9 mouse cellular contexts compared by ENCODE assay signal in genomic region chr14:45553854-45554253, GRCm38 (mm10). TPM values are rescaled to one million over a fixed set of nuclear protein-coding genes. Genes with fewer than 3 reads are reported as not detected.
DNase-seq lines count a peak whose midpoint lies in the region; ATAC-seq lines count a peak whose summit lies in the region.
"Had no signal": no experiment of that assay in that cellular context is flagged by ENCODE, and none has a peak within 500 bp of the region (broad histone marks: within the 10 kb centered on the region; RNA-seq: fewer than 3 reads in every experiment).

No protein-coding gene starts in this region.

- no peak overlapping the region for H3K4me3 ChIP-seq in heart, embryonic 12.5 days
- no peak overlapping the region for H3K4me3 ChIP-seq in forebrain, embryonic 12.5 days (replicated peaks)

- H3K27ac ChIP-seq in heart, embryonic 12.5 days (ENCODE audit: poor library complexity, severe bottlenecking): no peak overlapping the region
- no peak overlapping the region for H3K27ac ChIP-seq in forebrain, embryonic 12.5 days
- H3K27ac ChIP-seq: kidney, postnatal 0 days had no signal

- H3K9me3 ChIP-seq in heart, embryonic 12.5 days (replicated peaks): no peaks in the 10 kb centered on the region
- no peaks in the 10 kb centered on the region for H3K9me3 ChIP-seq in forebrain, embryonic 12.5 days

- no peak for ATAC-seq in heart, embryonic 12.5 days (ENCODE audit: insufficient number of reproducible peaks, low FRiP score)
- ATAC-seq in forebrain, embryonic 12.5 days (ENCODE audit: low FRiP score): no peak

- H3K36me3 ChIP-seq in heart, embryonic 12.5 days: no peaks in the 10 kb centered on the region
- H3K36me3 ChIP-seq in forebrain, embryonic 12.5 days (replicated peaks): no peaks in the 10 kb centered on the region

- H3K27me3 ChIP-seq in heart, embryonic 12.5 days (replicated peaks): no peaks in the 10 kb centered on the region
- no peaks in the 10 kb centered on the region for H3K27me3 ChIP-seq in forebrain, embryonic 12.5 days

- peaks cover 10% of the 10 kb centered on the region; the same call in 1 of the 2 replicates for H3K4me1 ChIP-seq in heart, embryonic 12.5 days (replicated peaks)
- no peaks in the 10 kb centered on the region for H3K4me1 ChIP-seq in forebrain, embryonic 12.5 days

- no peak overlapping the region for H3K4me2 ChIP-seq in heart, embryonic 12.5 days
- no peak overlapping the region for H3K4me2 ChIP-seq in forebrain, embryonic 12.5 days

- no peak overlapping the region for H3K9ac ChIP-seq in heart, embryonic 12.5 days
- H3K9ac ChIP-seq in forebrain, embryonic 12.5 days: no peak overlapping the region

- peak; percentile 98 for DNase-seq in heart, adult 11 months
- peak; percentile 79 for DNase-seq in Muller cell, postnatal 12 days (ENCODE audit: inconsistent ontology term)
- DNase-seq in gastrocnemius, postnatal 4 days (ENCODE audit: low spot score in 2 of 2): peak; percentile 54 to 78
- peak; percentile 84 for DNase-seq in layer of hippocampus, adult 9-11 months
- DNase-seq in thymus, postnatal 25 days: no peak
- no peak for DNase-seq in embryo, embryonic 10.5 days (ENCODE audit: low spot score)

- 64% methylated on average over 2 of the region's 2 CpGs for WGBS in heart, embryonic 12.5 days
- WGBS in forebrain, embryonic 12.5 days: 84% methylated on average over 2 of the region's 2 CpGs

RNA-seq across cellular contexts. Expression of gene Fermt2, which starts 23.9 kb away (rescaled TPM):
- polyA plus RNA-seq in heart, embryonic 12.5 days (2016; fragmentation: Nextera tagmentation; extraction: Ambion mirVana): 191 and 206 TPM in 2 replicates
- total RNA-seq in gastrocnemius, postnatal 4 days (2021): 100 to 1,000 TPM; 210 to 227 TPM
- 65.9 and 71.1 TPM in 2 replicates for polyA plus RNA-seq in forebrain, embryonic 12.5 days (2016; fragmentation: Nextera tagmentation; extraction: Ambion mirVana)

Comparison
In these comparisons a context has a peak if more than half of its experiments do, and no peak if none do; other contexts are left out.
1. DNase-seq: peak in heart, adult 11 months (single experiment), Muller cell, postnatal 12 days (single experiment), gastrocnemius, postnatal 4 days (2 of 2) and layer of hippocampus, adult 9-11 months (single experiment); none in thymus, postnatal 25 days (single experiment) and embryo, embryonic 10.5 days (single experiment).